Comparison of ENCODE assay signal across 11 mouse cellular contexts in the genomic region with DNA sequence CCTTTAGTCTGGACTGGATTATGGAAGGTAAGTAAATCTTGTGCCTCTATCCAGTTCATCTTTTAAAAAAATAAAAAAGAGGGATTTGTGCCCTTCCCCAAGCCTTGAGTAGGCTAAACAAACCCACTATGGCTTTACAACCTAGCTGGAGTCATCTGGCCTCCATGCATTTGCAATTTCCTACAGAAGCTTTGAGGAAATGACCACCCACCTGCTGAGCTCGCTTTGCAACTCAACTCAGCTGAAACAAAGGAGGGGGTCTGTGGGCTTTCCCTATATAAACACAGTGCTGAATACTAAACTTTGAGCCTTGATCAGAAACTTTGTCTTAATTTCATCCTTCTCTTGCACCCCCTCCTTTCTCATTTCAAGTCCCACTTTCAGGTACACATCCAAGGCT.
"Had no signal": no experiment of that assay in that cellular context is flagged by ENCODE, and none has a peak within 500 bp of the region (broad histone marks: within the 10 kb centered on the region; RNA-seq: fewer than 3 reads in every experiment).

No protein-coding gene starts in this region.

- DNase-seq: liver, postnatal 0 days; lung, adult 2 months; lung, postnatal 14 days; lung, postnatal 36 days; midbrain, embryonic 14.5 days; right cerebral cortex, postnatal 25 days; right cerebral cortex, postnatal 4 days; spleen, adult 18-20 months; thymus, adult 18-20 months; thymus, postnatal 14 days; thymus, postnatal 36 days had no signal
